Mouse (Mus musculus) liver, postnatal 0 days (tissue): Measurements from ENCODE around the gene AI837181.

Experiments
- CTCF ChIP-seq: sonication (generic); IDR thresholded peaks from 2 replicates; pipeline ENCODE4 v1.5.1; 2016; ENCODE audit warnings: antibody characterized with exemption, low read depth
- EP300 ChIP-seq: IDR thresholded peaks from 2 replicates; pipeline ENCODE4 v1.6.1; 2016; ENCODE audit warnings: antibody characterized with exemption, low read depth, mild to moderate bottlenecking

DNA sequence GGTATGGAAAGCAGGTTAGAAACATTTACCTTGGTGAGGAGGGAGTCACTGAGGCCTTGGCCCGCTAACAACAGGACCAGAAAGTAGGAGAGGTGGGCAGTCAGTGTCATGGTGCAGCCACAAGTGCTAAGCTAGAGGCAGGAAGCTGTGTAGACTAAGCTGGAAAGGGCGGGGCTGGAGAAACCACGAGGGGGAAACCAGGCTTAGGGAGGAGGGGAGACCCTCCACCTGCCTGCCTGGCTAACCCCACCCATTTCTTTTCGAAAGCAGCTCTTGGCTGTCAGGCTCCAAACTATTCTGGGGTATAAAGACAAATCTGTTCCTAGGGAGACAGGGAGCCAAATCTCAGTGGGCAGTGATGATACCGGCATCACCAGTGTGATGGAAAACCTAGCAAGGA lies 43.4 kb downstream of the AI837181 start, which contains the start of gene Ctsw:
- TF ChIP-seq EP300 = no peak
- no peak for TF ChIP-seq CTCF
